Mouse (Mus musculus): ENCODE data around the gene Sowahb.

DNA sequence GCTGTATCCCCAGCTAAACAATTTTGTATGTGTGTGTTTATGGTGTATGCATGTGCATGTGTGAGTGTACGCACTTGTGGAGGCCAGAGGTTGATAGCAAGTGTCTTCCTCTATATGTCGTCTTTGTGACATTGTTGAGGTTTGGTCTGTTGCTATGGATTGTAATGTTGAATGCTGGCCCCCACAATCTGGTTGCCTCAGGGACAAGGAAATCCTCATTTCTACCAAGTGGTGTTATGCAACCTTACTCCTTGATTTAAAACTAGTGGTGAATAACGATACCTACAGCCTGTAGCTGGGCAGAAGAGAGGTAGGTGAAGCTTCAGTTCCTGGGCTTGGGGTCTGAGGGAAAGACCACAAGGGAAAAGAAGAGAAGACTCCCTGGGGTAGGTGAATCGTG lies 41.1 kb upstream of the Sowahb start:
- no peak for TF ChIP-seq POLR2A (IDR thresholded peaks at IDR 0.05; ENCODE audit: low read depth, low read length)
- no peak for TF ChIP-seq CTCF (IDR thresholded peaks at IDR 0.05; ENCODE audit: borderline replicate concordance, insufficient read depth, low read length)
